Mouse (Mus musculus): ENCODE results near the gene Afp. TPM values are rescaled to one million over a fixed set of nuclear protein-coding genes. Genes with fewer than 3 reads are reported as not detected.

Gene Afp
- polyA plus RNA-seq (2012; rRNA removed; ENCODE audit: low replicate concordance), result not detected in 2 replicates

DNA sequence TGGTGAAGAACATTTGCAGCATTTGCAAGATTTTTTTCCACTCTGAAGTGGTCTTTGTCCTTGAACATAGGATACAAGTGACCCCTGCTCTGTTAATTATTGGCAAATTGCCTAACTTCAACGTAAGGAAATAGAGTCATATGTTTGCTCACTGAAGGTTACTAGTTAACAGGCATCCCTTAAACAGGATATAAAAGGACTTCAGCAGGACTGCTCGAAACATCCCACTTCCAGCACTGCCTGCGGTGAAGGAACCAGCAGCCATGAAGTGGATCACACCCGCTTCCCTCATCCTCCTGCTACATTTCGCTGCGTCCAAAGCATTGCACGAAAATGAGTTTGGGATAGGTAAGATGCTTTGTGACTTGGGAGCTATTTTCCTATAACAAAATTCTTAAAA, at the start of gene Afp:
Afp (plus strand) TSS at position 220 of the 400 bp plus-strand sequence.

DNA sequence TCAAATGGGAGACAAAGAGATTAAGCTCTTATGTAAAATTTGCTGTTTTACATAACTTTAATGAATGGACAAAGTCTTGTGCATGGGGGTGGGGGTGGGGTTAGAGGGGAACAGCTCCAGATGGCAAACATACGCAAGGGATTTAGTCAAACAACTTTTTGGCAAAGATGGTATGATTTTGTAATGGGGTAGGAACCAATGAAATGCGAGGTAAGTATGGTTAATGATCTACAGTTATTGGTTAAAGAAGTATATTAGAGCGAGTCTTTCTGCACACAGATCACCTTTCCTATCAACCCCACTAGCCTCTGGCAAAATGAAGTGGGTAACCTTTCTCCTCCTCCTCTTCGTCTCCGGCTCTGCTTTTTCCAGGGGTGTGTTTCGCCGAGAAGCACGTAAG, 29.9 kb upstream of the Afp start, which contains the start of gene Alb:
Alb (plus strand) TSS at position 279 of the 400 bp plus-strand sequence.

DNA sequence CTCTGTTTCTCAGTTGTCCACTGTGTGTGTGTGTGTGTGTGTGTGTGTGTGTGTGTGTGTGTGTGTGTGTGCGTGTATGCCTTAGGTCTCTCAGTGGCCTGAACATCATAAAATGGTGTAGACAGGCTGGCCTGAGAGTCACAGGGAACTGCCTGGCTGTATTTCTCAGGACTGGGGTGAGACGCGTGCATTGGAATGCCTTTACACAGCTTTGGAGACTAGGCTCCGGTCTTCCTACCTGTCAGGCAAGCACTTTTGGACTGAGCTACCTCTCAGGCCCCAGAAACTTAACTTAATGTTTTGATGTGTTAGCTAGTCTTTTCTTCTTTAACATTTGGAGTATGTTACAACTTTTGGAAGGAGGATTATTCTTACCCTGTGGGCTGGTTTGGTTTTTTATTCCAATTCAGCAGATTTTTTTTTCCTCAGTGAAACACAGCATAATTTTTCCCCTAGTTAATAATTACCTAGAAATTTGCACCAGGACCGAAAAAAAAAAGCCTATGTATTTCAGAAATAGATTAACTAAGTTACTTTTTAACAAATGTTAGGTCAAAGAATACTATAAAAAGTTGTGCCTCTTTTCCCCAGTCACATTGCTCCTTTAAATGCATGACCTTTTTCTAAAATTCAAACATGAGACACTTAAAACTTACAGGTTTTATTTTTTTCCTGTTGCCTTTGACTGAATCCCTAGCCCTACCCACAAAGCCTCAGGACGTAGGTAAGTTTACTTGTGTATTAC, 28.0 kb downstream of the Afp start, which contains the start of gene Afm:
Afm (plus strand) TSS at position 577 of the 745 bp plus-strand sequence.

Other genes starting within 250 kb of the Afp start
- gene Ankrd17, start 124.2 kb upstream of the Afp start, polyA plus RNA-seq (2012; rRNA removed; ENCODE audit: low replicate concordance), result 32.5 and 46.9 TPM in 2 replicates
- 1.4 and 1.9 TPM in 2 replicates for gene Gm9958, start 123.5 kb upstream of the Afp start, polyA plus RNA-seq (2012; rRNA removed; ENCODE audit: low replicate concordance)
- 17.0 and 32.8 TPM in 2 replicates for gene Alb, start 29.8 kb upstream of the Afp start, polyA plus RNA-seq (2012; rRNA removed; ENCODE audit: low replicate concordance)
- not detected in 2 replicates for gene Afm, start 28.2 kb downstream of the Afp start, polyA plus RNA-seq (2012; rRNA removed; ENCODE audit: low replicate concordance)
- gene 5830473C10Rik, start 70.4 kb downstream of the Afp start, polyA plus RNA-seq (2012; rRNA removed; ENCODE audit: low replicate concordance), result 0.06 TPM in 1 of 2 replicates, not detected in the other
- 0.57 and 2.9 TPM in 2 replicates for gene Rassf6, start 149.9 kb downstream of the Afp start, polyA plus RNA-seq (2012; rRNA removed; ENCODE audit: low replicate concordance)

Measured in subcutaneous adipose tissue, adult 2 months (tissue).